Mouse (Mus musculus): ENCODE data around the gene Vstm5. TPM values are rescaled to one million over a fixed set of nuclear protein-coding genes. Genes with fewer than 3 reads are reported as not detected.
A peak's percentile ranks its signal among the peaks of the same experiment; 100 is the strongest.
"Not testable (repeated sequence)": the region's sequence is repeated elsewhere in the genome, so short reads cannot be mapped to it uniquely, and the experiment has no call there.

Gene Vstm5
- polyA plus RNA-seq, 1 experiment from 2014 or later, result 0.58 TPM

DNA sequence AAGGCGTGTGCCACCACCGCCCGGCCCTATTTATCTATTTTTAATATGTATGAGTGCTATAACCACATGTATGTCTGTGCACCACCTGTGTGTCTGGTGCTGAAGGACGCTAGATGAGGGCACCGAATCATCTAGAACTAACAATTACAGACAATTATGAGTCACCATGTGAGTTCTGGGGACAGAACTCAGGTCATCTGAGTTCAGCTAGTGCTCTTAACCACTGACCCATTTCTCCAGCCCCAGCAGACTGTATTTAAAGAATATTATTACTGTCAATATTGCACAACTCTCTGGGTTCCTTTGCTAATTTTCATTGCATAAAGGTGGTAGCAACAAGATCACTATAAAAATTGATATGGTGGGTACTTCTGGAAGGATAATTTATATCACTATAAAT lies 61.2 kb downstream of the Vstm5 start:
- no peaks in the 10 kb centered on the region for H3K36me3 ChIP-seq
- ATAC-seq, result no peak
- no peak overlapping the region for H3K4me3 ChIP-seq
- no peaks in the 10 kb centered on the region for H3K27me3 ChIP-seq (replicated peaks)
- H3K27ac ChIP-seq, result no peak overlapping the region
- no peak overlapping the region for H3K4me2 ChIP-seq
- H3K9ac ChIP-seq, result no peak overlapping the region
- 66% methylated on average over 5 of the region's 5 CpGs for WGBS (ENCODE audit: insufficient replicate concordance)
- H3K4me1 ChIP-seq, result peaks cover 10% of the 10 kb centered on the region; the same call in 1 of the 2 replicates
- no peaks in the 10 kb centered on the region for H3K9me3 ChIP-seq (replicated peaks)

DNA sequence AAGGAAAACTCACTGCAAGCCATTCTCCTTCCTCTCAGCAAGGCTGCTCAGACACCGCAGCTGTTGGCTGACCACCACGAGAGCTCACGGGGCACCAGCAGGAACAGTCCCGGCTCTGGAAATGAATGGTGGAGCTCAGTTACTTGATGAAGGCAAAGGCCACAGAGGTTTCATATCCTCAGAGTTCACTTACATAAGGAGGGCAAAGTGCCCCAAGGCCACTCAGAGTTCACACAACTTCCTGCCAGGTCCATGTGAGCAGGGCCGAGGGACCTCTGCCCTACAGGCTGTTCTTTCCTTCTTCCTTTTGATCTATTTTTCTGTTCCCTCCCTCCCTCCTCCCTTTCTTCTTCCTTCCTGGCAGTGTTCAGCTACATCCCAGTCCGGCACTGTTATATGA lies 62.6 kb downstream of the Vstm5 start:
- ATAC-seq, result no peak

DNA sequence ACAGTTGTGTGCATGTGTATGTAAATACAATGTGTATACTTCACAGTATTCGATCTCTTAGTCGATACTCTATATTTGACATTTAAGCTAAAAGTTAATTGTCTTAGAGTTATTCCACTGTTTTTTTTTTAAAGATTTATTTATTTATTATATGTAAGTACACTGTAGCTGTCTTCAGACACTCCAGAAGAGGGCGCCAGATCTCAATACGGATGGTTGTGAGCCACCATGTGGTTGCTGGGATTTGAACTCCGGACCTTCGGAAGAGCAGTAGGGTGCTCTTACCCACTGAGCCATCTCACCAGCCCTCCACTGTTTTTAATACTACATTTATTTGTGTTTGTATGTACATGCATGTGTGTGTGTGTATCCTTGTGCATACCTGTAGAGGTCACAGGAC lies 63.2 kb downstream of the Vstm5 start:
- H3K9ac ChIP-seq; H3K9me3 ChIP-seq (replicated peaks); H3K4me3 ChIP-seq; ATAC-seq; H3K27me3 ChIP-seq (replicated peaks); H3K27ac ChIP-seq; H3K36me3 ChIP-seq; H3K4me2 ChIP-seq: not testable (repeated sequence)
- WGBS (ENCODE audit: insufficient replicate concordance), result 67% methylated on average over 6 of the region's 6 CpGs
- H3K4me1 ChIP-seq, result peaks cover 23% of the 10 kb centered on the region

More for the DNA sequence above, 62.6 kb downstream of the Vstm5 start:
- 47% methylated on average over 6 of the region's 6 CpGs for WGBS (ENCODE audit: insufficient replicate concordance)
- Histone ChIP-seq H3K4me3 (no peak overlapping the region), H3K27ac (peak overlapping the region; percentile 32), H3K27me3 (replicated peaks) (no peaks in the 10 kb centered on the region), H3K4me1 (peaks cover 19% of the 10 kb centered on the region), H3K4me2 (no peak overlapping the region), H3K9me3 (replicated peaks) (no peaks in the 10 kb centered on the region), H3K9ac (no peak overlapping the region), H3K36me3 (no peaks in the 10 kb centered on the region)

DNA sequence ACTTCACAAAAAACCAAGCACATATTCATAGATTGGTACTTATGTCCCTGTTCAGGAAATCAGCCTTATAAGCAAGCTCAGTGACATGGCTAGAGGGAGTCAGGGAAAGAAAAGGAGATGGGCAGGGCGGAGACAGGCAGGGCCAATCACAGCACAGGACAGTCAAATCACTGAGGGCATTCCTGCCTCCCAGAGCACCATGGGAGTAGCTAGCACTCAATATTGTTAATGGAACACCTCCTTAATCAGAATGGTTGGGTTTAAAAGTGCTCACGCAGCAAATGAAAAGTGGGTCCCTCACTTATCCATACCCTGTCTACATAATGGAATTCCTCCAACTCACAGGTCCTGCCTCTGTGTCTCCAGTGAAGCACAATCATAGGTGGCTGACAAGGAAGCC lies 64.0 kb downstream of the Vstm5 start:
- Histone ChIP-seq H3K4me2 (no peak overlapping the region), H3K27me3 (replicated peaks) (no peaks in the 10 kb centered on the region), H3K36me3 (peaks cover 10% of the 10 kb centered on the region), H3K27ac (no peak overlapping the region), H3K4me3 (no peak overlapping the region), H3K4me1 (peaks cover 32% of the 10 kb centered on the region), H3K9ac (no peak overlapping the region), H3K9me3 (replicated peaks) (no peaks in the 10 kb centered on the region)
- WGBS (ENCODE audit: insufficient replicate concordance), result 71% methylated on average over 2 of the region's 2 CpGs
- no peak for ATAC-seq

DNA sequence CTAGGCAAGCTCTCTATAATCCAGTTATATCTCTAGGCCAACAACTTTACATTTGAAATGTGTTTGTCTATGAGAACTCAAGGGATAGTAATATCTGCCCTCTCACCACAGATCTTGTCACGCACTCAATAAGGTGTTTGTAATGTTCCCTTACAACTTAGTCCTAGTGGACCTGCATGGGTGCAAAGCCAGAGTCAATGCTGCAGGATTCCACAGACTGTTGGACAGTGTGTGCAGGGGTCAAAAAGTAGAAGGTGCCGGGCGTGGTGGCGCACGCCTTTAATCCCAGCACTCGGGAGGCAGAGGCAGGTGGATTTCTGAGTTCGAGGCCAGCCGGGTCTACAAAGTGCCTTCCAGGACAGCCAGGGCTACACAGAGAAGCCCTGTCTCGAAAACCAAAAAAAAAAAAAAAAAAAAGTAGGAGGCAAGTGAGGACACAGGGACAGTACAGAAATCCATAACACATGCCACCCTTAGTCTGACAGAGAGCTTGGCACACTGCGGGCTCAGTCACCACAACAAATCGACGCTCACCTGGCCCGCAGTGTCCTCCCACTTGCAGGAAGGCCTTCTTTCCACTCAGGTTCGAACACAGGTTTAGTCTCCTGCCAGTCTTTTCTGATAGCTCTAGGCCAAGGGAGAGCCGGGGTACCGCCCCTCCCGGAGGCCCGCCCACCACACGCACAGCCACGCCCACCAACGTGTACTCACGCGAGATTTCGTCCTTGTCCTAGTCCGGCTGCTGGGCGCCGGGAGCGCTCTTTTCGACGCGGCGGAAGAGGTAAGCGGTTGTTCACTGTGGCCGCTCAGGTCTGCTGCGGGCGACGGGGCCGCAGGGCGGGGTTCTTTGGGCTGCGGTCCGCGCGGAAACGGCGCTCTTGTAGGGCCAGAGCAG lies 66.9 kb downstream of the Vstm5 start, which contains the start of gene Taf1d:
TSS of gene Taf1d (plus strand) at position 712 of the 895 bp plus-strand sequence.
- Histone ChIP-seq H3K36me3 (peaks cover 39% of the 10 kb centered on the region), H3K4me3 (peak within 1 kb of the TSS; percentile 84), H3K4me1 (peaks cover 58% of the 10 kb centered on the region), H3K4me2 (peak within 1 kb of the TSS; percentile 88), H3K27ac (peak within 1 kb of the TSS; percentile 93), H3K9me3 (replicated peaks) (no peaks in the 10 kb centered on the region), H3K9ac (peak within 1 kb of the TSS; percentile 95), H3K27me3 (replicated peaks) (no peaks in the 10 kb centered on the region)
- ATAC-seq, result peak; percentile 95
- 10% methylated on average over 45 of the region's 45 CpGs for WGBS (ENCODE audit: insufficient replicate concordance)

DNA sequence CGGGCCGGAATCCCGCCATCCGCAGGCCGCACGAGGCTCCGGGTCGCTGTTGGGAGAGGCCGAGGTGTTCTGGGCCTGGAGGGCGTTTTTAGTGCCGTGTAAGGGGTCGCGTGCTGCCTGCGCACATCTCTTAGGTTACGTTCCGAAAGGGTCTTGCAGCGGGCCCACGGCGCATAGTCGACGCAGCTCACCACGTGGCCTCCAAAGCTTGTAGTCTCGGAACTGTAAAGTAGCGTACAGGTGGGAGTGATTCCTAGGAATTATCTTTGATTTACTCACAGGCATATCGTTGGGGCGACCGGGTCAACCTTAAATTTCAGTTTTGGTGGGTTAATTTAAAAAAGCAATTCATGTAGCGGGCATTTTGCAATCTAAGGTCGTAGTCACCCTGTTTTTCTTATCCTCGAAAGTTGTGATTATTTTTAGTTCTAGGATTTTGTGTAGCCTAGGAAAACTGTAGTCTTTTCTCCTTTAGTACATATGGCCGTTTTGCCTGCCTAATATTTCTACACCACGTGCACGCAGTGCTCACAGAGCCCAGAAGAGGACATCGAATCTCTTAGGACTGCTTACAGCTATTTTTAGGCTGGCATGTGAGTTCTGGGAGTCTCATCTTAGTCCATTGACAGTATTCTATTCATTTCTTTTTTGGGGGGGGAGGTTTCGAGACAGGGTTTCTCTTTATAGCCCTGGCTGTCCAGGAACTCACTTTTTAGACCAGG lies 67.7 kb downstream of the Vstm5 start, which contains the start of gene 4931406C07Rik:
TSS of gene 4931406C07Rik (minus strand) at position 51 of the 722 bp plus-strand sequence.
- H3K9me3 ChIP-seq (replicated peaks), result no peaks in the 10 kb centered on the region
- ATAC-seq, result no peak
- H3K36me3 ChIP-seq, result peaks cover 47% of the 10 kb centered on the region
- no peaks in the 10 kb centered on the region for H3K27me3 ChIP-seq (replicated peaks)
- peak within 1 kb of the TSS; percentile 88 for H3K4me2 ChIP-seq
- under 1% methylated on average over 35 of the region's 35 CpGs for WGBS (ENCODE audit: insufficient replicate concordance)
- H3K4me3 ChIP-seq, result peak within 1 kb of the TSS; percentile 84
- peak within 1 kb of the TSS; percentile 95 for H3K9ac ChIP-seq
- peaks cover 55% of the 10 kb centered on the region for H3K4me1 ChIP-seq
- H3K27ac ChIP-seq, result peak within 1 kb of the TSS; percentile 93

DNA sequence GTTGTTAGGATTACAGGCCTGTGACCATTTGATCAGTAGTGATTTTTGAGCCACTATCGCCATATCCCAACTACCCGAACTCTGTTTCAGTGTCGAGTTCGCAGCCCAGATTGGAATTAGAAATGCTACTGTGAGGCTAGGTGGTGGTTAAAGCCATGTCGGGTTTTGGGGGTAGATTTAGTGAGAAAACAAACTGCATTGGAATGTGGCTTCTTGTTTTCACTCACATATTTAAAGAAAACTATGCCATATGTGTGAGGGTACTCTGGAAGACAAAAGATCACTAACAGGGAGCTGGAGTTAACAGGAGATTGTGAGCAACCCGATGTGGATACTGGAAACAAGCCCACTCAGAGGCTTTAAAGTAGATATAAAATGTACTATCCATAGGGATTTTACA lies 68.4 kb downstream of the Vstm5 start:
- Histone ChIP-seq H3K36me3 (peaks cover 54% of the 10 kb centered on the region), H3K4me3 (peak overlapping the region; percentile 84), H3K27me3 (replicated peaks) (no peaks in the 10 kb centered on the region), H3K9ac (peak overlapping the region; percentile 95), H3K9me3 (replicated peaks) (no peaks in the 10 kb centered on the region), H3K4me1 (peaks cover 61% of the 10 kb centered on the region), H3K27ac (peak overlapping the region; percentile 93), H3K4me2 (peak overlapping the region; percentile 88)
- 6% methylated on average over 6 of the region's 6 CpGs for WGBS (ENCODE audit: insufficient replicate concordance)
- no peak for ATAC-seq

DNA sequence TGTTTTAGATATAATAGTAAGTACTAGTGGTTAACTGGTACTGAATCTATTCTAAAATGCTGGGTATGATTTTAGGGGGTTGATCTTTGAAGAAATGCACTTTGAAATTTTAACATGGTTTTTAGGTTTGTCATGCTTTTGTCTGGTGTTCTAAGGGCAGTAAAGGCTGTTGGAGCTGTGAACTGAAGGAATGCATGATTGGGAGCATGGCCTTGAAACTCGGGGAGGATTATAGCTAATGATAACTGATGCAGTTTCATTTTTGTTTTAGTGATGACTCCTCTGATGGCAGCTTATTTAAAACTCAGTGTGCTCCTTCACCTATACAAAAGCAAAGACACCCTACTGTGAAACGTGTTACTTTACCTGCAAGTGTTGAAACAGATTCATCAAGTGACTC lies 69.4 kb downstream of the Vstm5 start:
- peak overlapping the region; percentile 88 for H3K4me2 ChIP-seq
- peak overlapping the region; percentile 84 for H3K4me3 ChIP-seq
- peaks cover 64% of the 10 kb centered on the region for H3K36me3 ChIP-seq
- peaks cover 61% of the 10 kb centered on the region for H3K4me1 ChIP-seq
- H3K27me3 ChIP-seq (replicated peaks), result no peaks in the 10 kb centered on the region
- ATAC-seq, result no peak
- H3K9me3 ChIP-seq (replicated peaks), result no peaks in the 10 kb centered on the region
- no peak overlapping the region; the same call in 1 of the 2 replicates for H3K9ac ChIP-seq
- 27% methylated on average over 2 of the region's 2 CpGs for WGBS (ENCODE audit: insufficient replicate concordance)
- no peak overlapping the region for H3K27ac ChIP-seq

Other genes starting within 250 kb of the Vstm5 start
- 13.1 and 14.1 TPM in 2 replicates for gene Panx1, start 193.6 kb upstream of the Vstm5 start, polyA plus RNA-seq (2016; fragmentation: Nextera tagmentation; extraction: Ambion mirVana)
- not detected in 2 replicates for gene Hephl1, start 126.9 kb upstream of the Vstm5 start, polyA plus RNA-seq (2016; fragmentation: Nextera tagmentation; extraction: Ambion mirVana)
- 28.0 and 29.2 TPM in 2 replicates for gene Med17, start 40.9 kb downstream of the Vstm5 start, polyA plus RNA-seq (2016; fragmentation: Nextera tagmentation; extraction: Ambion mirVana)
- gene Taf1d, start 67.2 kb downstream of the Vstm5 start, polyA plus RNA-seq (2016; fragmentation: Nextera tagmentation; extraction: Ambion mirVana), result 63.5 and 64.6 TPM in 2 replicates
- gene 4931406C07Rik, start 67.4 kb downstream of the Vstm5 start, polyA plus RNA-seq (2016; fragmentation: Nextera tagmentation; extraction: Ambion mirVana), result 3.8 TPM in 2 replicates
- gene Cep295, start 118.7 kb downstream of the Vstm5 start, polyA plus RNA-seq (2016; fragmentation: Nextera tagmentation; extraction: Ambion mirVana), result 13.9 and 14.2 TPM in 2 replicates